Mouse (Mus musculus) cortical plate, adult 2 months (tissue): Measurements from ENCODE around the gene Ncapg2.

Source experiments
- CTCF ChIP-seq: fragments of 200-500 bp; IDR thresholded peaks from 2 replicates; pipeline ENCODE4 v1.5.1; 2011; ENCODE audit warnings: mild to moderate bottlenecking, control low read depth, low read length; ENCODE audit not compliant: insufficient read depth; ENCODE audit errors: extremely low read depth
- POLR2A ChIP-seq: fragments of 200-500 bp; IDR thresholded peaks from 2 replicates; pipeline ENCODE4 v1.6.1; 2011; ENCODE audit warnings: mild to moderate bottlenecking, low read length, control low read depth; ENCODE audit not compliant: insufficient read depth; ENCODE audit errors: extremely low read depth

- TF ChIP-seq CTCF (no peak), POLR2A (no peak)
Observed at GRCm38 (mm10) chr12:116425392-116425791, 20.2 kb downstream of the Ncapg2 start.
